Mouse (Mus musculus) heart, embryonic 11.5 days (tissue): ENCODE data around the gene Olfr461. TPM values are rescaled to one million over a fixed set of nuclear protein-coding genes. Genes with fewer than 3 reads are reported as not detected.
"Not testable (repeated sequence)": the region's sequence is repeated elsewhere in the genome, so short reads cannot be mapped to it uniquely, and the experiment has no call there.

ENCODE experiments used
- ATAC-seq: fragments of 200-750 bp; cut with Nextera tagmentation; replicated peaks from 2 replicates; pipeline ENCODE4 v1.8.0; 2017; ENCODE audit warnings: moderate library complexity; ENCODE audit not compliant: insufficient number of reproducible peaks, low FRiP score, low TSS enrichment
- H3K27ac ChIP-seq: fragments of 300-500 bp; sonication (generic); 2 replicates; pipeline ENCODE4 v1.5.1; 2014; ENCODE audit warnings: mild to moderate bottlenecking, low read depth, low read length
- H3K27me3 ChIP-seq: fragments of 300-500 bp; sonication (generic); 2 replicates; pipeline ENCODE4 v1.6.1; 2014; ENCODE audit warnings: mild to moderate bottlenecking, low read length, mixed read lengths; ENCODE audit not compliant: control insufficient read depth, insufficient read depth
- H3K36me3 ChIP-seq: fragments of 300-500 bp; sonication (generic); 2 replicates; pipeline ENCODE4 v1.6.1; 2014; ENCODE audit warnings: mild to moderate bottlenecking, low read length, moderate library complexity, mixed read lengths; ENCODE audit not compliant: control insufficient read depth, insufficient read depth
- H3K4me1 ChIP-seq: fragments of 300-500 bp; sonication (generic); 2 replicates; pipeline ENCODE4 v1.6.1; 2014; ENCODE audit warnings: low read length; ENCODE audit not compliant: control insufficient read depth, insufficient read depth
- H3K4me2 ChIP-seq: fragments of 300-500 bp; sonication (generic); 2 replicates; pipeline ENCODE4 v1.6.1; 2014; ENCODE audit warnings: mild to moderate bottlenecking, moderate library complexity
- H3K4me3 ChIP-seq: fragments of 300-500 bp; sonication (generic); 2 replicates; pipeline ENCODE4 v1.5.1; 2014; ENCODE audit warnings: low read depth, low read length
- H3K9ac ChIP-seq: fragments of 300-500 bp; sonication (generic); 2 replicates; pipeline ENCODE4 v1.6.1; 2014; ENCODE audit warnings: mild to moderate bottlenecking, low read depth, low read length, moderate library complexity
- H3K9me3 ChIP-seq: fragments of 300-500 bp; sonication (generic); replicated peaks from 2 replicates; pipeline ENCODE4 v1.6.1; 2016; ENCODE audit warnings: low read length; ENCODE audit not compliant: control insufficient read depth
- WGBS: fragments of 180-500 bp; shearing (Covaris S2); extraction: QIAGEN DNeasy Blood & Tissue Kit; methylation state at CpG from one replicate; pipeline ENCODE4 v1.1.7; 2014; ENCODE audit not compliant: insufficient replicate concordance; 5-methylcytosine and 5-hydroxymethylcytosine counted together
- polyA plus RNA-seq: library from polyadenylated mRNA; unstranded; fragments of >200 nt; fragmentation: Nextera tagmentation; extraction: Ambion mirVana; gene quantifications from 2 replicates; pipeline ENCODE4 v1.2.1, GENCODE M21; 2014

The Olfr461 gene
- not detected in 2 replicates for polyA plus RNA-seq

GRCm38 (mm10) chr6:40554950-40555349 lies at the start of gene Olfr461:
Olfr461 (minus strand) TSS chr6:40555050.
- no peak within 1 kb of the TSS for H3K27ac ChIP-seq
- no peak for ATAC-seq

GRCm38 (mm10) chr6:40598546-40598945 lies 43.7 kb upstream of the Olfr461 start:
- 29% methylated on average over 4 of the region's 4 CpGs for WGBS
- ATAC-seq, H3K27me3 ChIP-seq, H3K4me2 ChIP-seq, H3K4me1 ChIP-seq, H3K9me3 ChIP-seq, H3K36me3 ChIP-seq, H3K9ac ChIP-seq, H3K4me3 ChIP-seq, H3K27ac ChIP-seq: not testable (repeated sequence)

More at GRCm38 (mm10) chr6:40554950-40555349, at the start of gene Olfr461:
- H3K9ac ChIP-seq, result no peak within 1 kb of the TSS
- H3K9me3 ChIP-seq, result no peaks in the 10 kb centered on the region
- WGBS, result 74% methylated on average over 2 of the region's 2 CpGs
- H3K36me3 ChIP-seq, result no peaks in the 10 kb centered on the region
- no peaks in the 10 kb centered on the region for H3K4me1 ChIP-seq
- no peaks in the 10 kb centered on the region for H3K27me3 ChIP-seq
- no peak within 1 kb of the TSS for H3K4me2 ChIP-seq
- no peak within 1 kb of the TSS for H3K4me3 ChIP-seq

GRCm38 (mm10) chr6:40594804-40595550 lies 40.1 kb upstream of the Olfr461 start:
- H3K27me3 ChIP-seq, result no peaks in the 10 kb centered on the region
- no peaks in the 10 kb centered on the region for H3K36me3 ChIP-seq
- WGBS, result 69% methylated on average over 3 of the region's 3 CpGs
- no peaks in the 10 kb centered on the region for H3K4me1 ChIP-seq
- H3K9me3 ChIP-seq, result no peaks in the 10 kb centered on the region
- ATAC-seq, result no peak
- no peak overlapping the region for H3K4me2 ChIP-seq
- H3K9ac ChIP-seq, result no peak overlapping the region
- no peak overlapping the region for H3K27ac ChIP-seq
- no peak overlapping the region for H3K4me3 ChIP-seq

DNA sequence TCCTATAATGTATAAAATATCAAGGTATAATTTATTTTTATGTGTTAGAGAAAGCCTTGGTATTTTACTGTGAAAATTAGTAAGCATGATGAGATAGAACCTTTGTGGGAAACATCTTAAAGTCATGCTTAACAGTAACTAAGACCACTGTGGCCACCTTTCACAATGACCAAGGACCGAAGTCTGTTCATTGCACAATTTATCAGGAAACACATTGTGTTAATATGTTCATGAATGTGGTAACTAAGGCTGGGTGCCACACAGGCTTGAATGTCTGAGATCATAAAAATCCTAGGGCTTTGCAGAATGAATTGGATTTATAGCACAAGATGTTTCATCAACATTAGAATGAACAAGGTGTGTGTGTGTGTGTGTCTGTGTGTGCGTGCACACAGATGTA lies 33.5 kb upstream of the Olfr461 start:
- no peaks in the 10 kb centered on the region for H3K36me3 ChIP-seq
- no peak overlapping the region for H3K4me3 ChIP-seq
- no peak overlapping the region for H3K4me2 ChIP-seq
- no peak overlapping the region for H3K27ac ChIP-seq
- H3K27me3 ChIP-seq, result no peaks in the 10 kb centered on the region
- H3K9ac ChIP-seq, result no peak overlapping the region
- WGBS, result 81% methylated on average over 2 of the region's 2 CpGs
- H3K4me1 ChIP-seq, result no peaks in the 10 kb centered on the region
- no peaks in the 10 kb centered on the region for H3K9me3 ChIP-seq
- ATAC-seq, result no peak

GRCm38 (mm10) chr6:40585645-40586044 lies 30.8 kb upstream of the Olfr461 start, which contains the start of gene Clec5a:
Clec5a (minus strand) TSS chr6:40585821.
- ATAC-seq, result no peak
- Histone ChIP-seq H3K4me2 (no peak within 1 kb of the TSS), H3K9ac (no peak within 1 kb of the TSS), H3K36me3 (no peaks in the 10 kb centered on the region), H3K27ac (no peak within 1 kb of the TSS), H3K9me3 (no peaks in the 10 kb centered on the region), H3K4me3 (no peak within 1 kb of the TSS), H3K4me1 (no peaks in the 10 kb centered on the region), H3K27me3 (no peaks in the 10 kb centered on the region)
- WGBS, result 60% methylated on average over 5 of the region's 5 CpGs

- H3K4me2 ChIP-seq, result no peak overlapping the region
- WGBS, result 80% methylated on average over 6 of the region's 6 CpGs
- no peak for ATAC-seq
Observed at GRCm38 (mm10) chr6:40584336-40584735, 29.5 kb upstream of the Olfr461 start.

DNA sequence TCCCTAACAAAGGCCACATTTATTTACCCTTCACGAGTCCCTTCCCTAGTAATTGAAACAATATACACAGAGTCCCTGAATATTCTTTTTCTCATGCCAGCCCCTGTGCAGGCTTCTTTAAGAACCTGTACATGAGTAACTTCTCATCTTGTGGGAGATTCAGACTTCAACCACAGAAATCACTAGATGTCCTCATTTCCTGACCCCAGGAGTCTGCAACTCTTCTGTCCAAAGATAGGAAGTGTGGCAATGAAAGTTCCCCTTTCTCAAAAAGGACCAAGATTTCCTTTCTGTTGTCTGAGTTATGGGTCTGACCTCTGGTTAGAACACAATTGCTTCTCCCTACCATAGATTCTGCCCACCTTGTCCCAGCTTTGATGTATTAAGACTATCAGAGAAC lies 21.5 kb upstream of the Olfr461 start:
- no peaks in the 10 kb centered on the region for H3K9me3 ChIP-seq
- 64% methylated on average over 1 of the region's 1 CpGs for WGBS
- H3K9ac ChIP-seq, result no peak overlapping the region
- no peak overlapping the region for H3K4me3 ChIP-seq
- H3K4me2 ChIP-seq, result no peak overlapping the region
- H3K4me1 ChIP-seq, result no peaks in the 10 kb centered on the region
- no peaks in the 10 kb centered on the region for H3K27me3 ChIP-seq
- H3K36me3 ChIP-seq, result no peaks in the 10 kb centered on the region
- no peak for ATAC-seq
- no peak overlapping the region for H3K27ac ChIP-seq

More at GRCm38 (mm10) chr6:40584336-40584735, 29.5 kb upstream of the Olfr461 start:
- H3K9me3 ChIP-seq, result no peaks in the 10 kb centered on the region
- no peaks in the 10 kb centered on the region for H3K4me1 ChIP-seq
- no peaks in the 10 kb centered on the region for H3K36me3 ChIP-seq
- no peak overlapping the region for H3K4me3 ChIP-seq
- H3K9ac ChIP-seq, result no peak overlapping the region
- H3K27me3 ChIP-seq, result no peaks in the 10 kb centered on the region
- H3K27ac ChIP-seq, result no peak overlapping the region

GRCm38 (mm10) chr6:40573618-40574017 lies 18.8 kb upstream of the Olfr461 start:
- H3K27ac ChIP-seq, result no peak overlapping the region
- 46% methylated on average over 3 of the region's 3 CpGs for WGBS
- no peak overlapping the region for H3K9ac ChIP-seq
- H3K36me3 ChIP-seq, result no peaks in the 10 kb centered on the region
- H3K4me3 ChIP-seq, result no peak overlapping the region
- ATAC-seq, result no peak
- H3K27me3 ChIP-seq, result no peaks in the 10 kb centered on the region
- H3K4me1 ChIP-seq, result no peaks in the 10 kb centered on the region
- H3K9me3 ChIP-seq, result no peaks in the 10 kb centered on the region
- no peak overlapping the region for H3K4me2 ChIP-seq

DNA sequence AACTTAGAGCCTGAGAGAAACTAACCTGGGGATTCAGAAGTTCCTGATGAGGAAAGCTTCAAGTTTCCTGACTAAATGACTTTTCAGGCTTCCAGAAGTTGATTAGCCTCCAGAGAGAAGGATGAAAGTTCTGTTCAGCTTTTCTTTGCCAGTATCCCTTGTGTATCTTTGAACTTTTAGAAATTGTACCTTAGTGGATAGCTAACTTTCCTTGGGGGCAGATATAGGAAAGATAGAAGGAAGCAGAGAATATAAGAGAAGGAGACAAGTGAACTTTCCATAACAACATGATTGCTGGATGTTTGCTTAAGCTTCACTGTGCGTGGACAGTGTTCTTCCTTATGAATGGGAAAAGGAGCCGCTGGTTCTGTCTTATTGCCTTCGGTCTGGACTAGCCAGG lies 14.3 kb upstream of the Olfr461 start, which contains the start of gene Olfr460:
Olfr460 (plus strand) TSS at position 301 of the 400 bp plus-strand sequence.
- H3K9ac ChIP-seq, result no peak within 1 kb of the TSS
- no peak within 1 kb of the TSS for H3K27ac ChIP-seq
- no peaks in the 10 kb centered on the region for H3K4me1 ChIP-seq
- no peaks in the 10 kb centered on the region for H3K27me3 ChIP-seq
- no peaks in the 10 kb centered on the region for H3K9me3 ChIP-seq
- no peak for ATAC-seq
- WGBS, result 78% methylated on average over 3 of the region's 3 CpGs
- no peaks in the 10 kb centered on the region for H3K36me3 ChIP-seq
- no peak within 1 kb of the TSS for H3K4me2 ChIP-seq
- H3K4me3 ChIP-seq, result no peak within 1 kb of the TSS
